Mouse (Mus musculus) thymus, adult 2 months (tissue): ENCODE data around the gene Mr1.

Experiments
- CTCF ChIP-seq: fragments of 200-500 bp; IDR thresholded peaks from 2 replicates; pipeline ENCODE4 v1.5.1; 2012; ENCODE audit warnings: mild to moderate bottlenecking, control low read depth, low read length, moderate library complexity, borderline replicate concordance; ENCODE audit not compliant: control insufficient read depth, poor library complexity, insufficient read depth; ENCODE audit errors: extremely low read depth
- POLR2A ChIP-seq: fragments of 200-500 bp; IDR thresholded peaks from 2 replicates; pipeline ENCODE4 v1.6.1; 2012; ENCODE audit warnings: mild to moderate bottlenecking, low read length, control low read depth, moderate library complexity; ENCODE audit not compliant: control insufficient read depth, poor library complexity, insufficient read depth; ENCODE audit errors: extremely low read depth

DNA sequence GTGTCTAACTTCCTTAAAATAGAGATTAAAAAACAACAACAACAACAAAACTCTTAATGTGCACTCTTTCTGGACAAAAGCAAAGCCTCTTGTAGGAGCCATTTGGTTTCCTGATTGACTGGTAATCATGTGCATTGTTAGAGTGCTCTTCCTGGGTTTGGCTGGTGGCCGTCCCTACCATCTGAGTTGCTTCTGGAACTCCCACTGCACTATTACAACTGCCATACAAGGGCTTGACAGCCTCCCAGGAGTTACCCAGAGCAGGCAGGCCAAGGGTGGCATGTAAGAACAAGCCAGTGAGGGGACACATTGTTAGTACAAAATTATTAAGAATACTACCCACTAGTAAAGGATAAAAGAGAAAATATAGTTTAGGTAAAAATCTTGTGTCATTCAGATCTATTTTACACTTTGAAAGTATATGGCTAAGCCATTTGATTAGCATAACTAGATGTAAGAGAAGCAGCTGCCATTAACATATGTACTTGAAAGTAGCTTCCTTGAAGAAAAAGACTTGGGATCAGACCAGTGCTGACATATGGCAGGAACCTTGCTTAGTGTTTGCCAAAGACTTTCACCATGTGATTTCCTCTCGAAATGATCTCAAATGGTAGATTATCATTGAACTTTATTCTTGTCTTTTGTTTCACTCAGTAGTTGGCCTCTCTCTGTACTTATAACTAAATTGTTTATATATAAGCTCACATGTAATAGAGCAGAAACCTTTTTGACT lies 31.7 kb upstream of the Mr1 start:
- TF ChIP-seq POLR2A (no peak), CTCF (no peak)
